Mouse (Mus musculus) midbrain, embryonic 12.5 days (tissue): ENCODE data around the gene Tmem207. TPM values are rescaled to one million over a fixed set of nuclear protein-coding genes. Genes with fewer than 3 reads are reported as not detected.

Source experiments
- polyA plus RNA-seq: library from polyadenylated mRNA; unstranded; fragments of >200 nt; fragmentation: Nextera tagmentation; extraction: Ambion mirVana; gene quantifications from 2 replicates; pipeline ENCODE4 v1.2.1, GENCODE M21; 2016

The Tmem207 gene
- polyA plus RNA-seq, 1 experiment from 2014 or later, result 0.34 TPM

Other genes starting within 250 kb of the Tmem207 start
- gene Cldn1, start 154.9 kb downstream of the Tmem207 start, polyA plus RNA-seq, result 2.9 and 3.0 TPM in 2 replicates
- gene Cldn16, start 63.6 kb downstream of the Tmem207 start, polyA plus RNA-seq, result not detected in 2 replicates
- 5.5 and 7.8 TPM in 2 replicates for gene Il1rap, start 54.9 kb upstream of the Tmem207 start, polyA plus RNA-seq